Mouse (Mus musculus): ENCODE measurements at regions not wholly inside any gene's neighbourhood (a gene's known extent, or its start where the extent isn't known, plus 50 kb on each side); places are given as distances from the start of the nearest gene placed in this dataset.

GRCm38 (mm10) chr10:93375771-93376170 is 64.8 kb upstream of the Elk3 start:
- peaks cover 9% of the 10 kb centered on the region; the same call in 1 of the 2 replicates for H3K4me1 ChIP-seq (replicated peaks; ENCODE audit: control insufficient read depth, insufficient read depth, low read length)
- WGBS, result 76% methylated on average over 4 of the region's 4 CpGs
- DNase-seq, result no peak
- no peak overlapping the region for H3K27ac ChIP-seq (ENCODE audit: control insufficient read depth, insufficient read depth, low read length)
- H3K4me3 ChIP-seq (ENCODE audit: control insufficient read depth, insufficient read depth, low read length), result no peak overlapping the region
- H3K27me3 ChIP-seq (ENCODE audit: control insufficient read depth, insufficient read depth, low read length), result no peaks in the 10 kb centered on the region
- no peaks in the 10 kb centered on the region for H3K36me3 ChIP-seq (ENCODE audit: control insufficient read depth, insufficient read depth, low read length)
- TF ChIP-seq POLR2A (IDR thresholded peaks at IDR 0.05; ENCODE audit: control insufficient read depth, extremely low read depth, insufficient read depth, low read length, poor library complexity) (no peak), CTCF (IDR thresholded peaks at IDR 0.05; ENCODE audit: borderline replicate concordance, control insufficient read depth, extremely low read depth, insufficient read depth, low read length, poor library complexity) (no peak)

- TF ChIP-seq CTCF (IDR thresholded peaks at IDR 0.05; ENCODE audit: borderline replicate concordance, control insufficient read depth, extremely low read depth, insufficient read depth, low read length, poor library complexity) (no peak), POLR2A (IDR thresholded peaks at IDR 0.05; ENCODE audit: control insufficient read depth, extremely low read depth, insufficient read depth, low read length, poor library complexity) (no peak)
- H3K36me3 ChIP-seq (ENCODE audit: control insufficient read depth, insufficient read depth, low read length), result no peaks in the 10 kb centered on the region
- no peak for DNase-seq
- H3K27ac ChIP-seq (ENCODE audit: control insufficient read depth, insufficient read depth, low read length), result no peak overlapping the region
- H3K4me1 ChIP-seq (replicated peaks; ENCODE audit: control insufficient read depth, insufficient read depth, low read length), result peaks cover 9% of the 10 kb centered on the region; the same call in 1 of the 2 replicates
- WGBS, result 72% methylated on average over 7 of the region's 7 CpGs
- no peaks in the 10 kb centered on the region for H3K27me3 ChIP-seq (ENCODE audit: control insufficient read depth, insufficient read depth, low read length)
- no peak overlapping the region for H3K4me3 ChIP-seq (ENCODE audit: control insufficient read depth, insufficient read depth, low read length)
Measured at GRCm38 (mm10) chr10:93376457-93376941, 65.6 kb upstream of the Elk3 start.

- Histone ChIP-seq H3K4me1 (replicated peaks; ENCODE audit: control insufficient read depth, insufficient read depth, low read length) (peaks cover 4% of the 10 kb centered on the region; the same call in 1 of the 2 replicates), H3K27ac (ENCODE audit: control insufficient read depth, insufficient read depth, low read length) (no peak overlapping the region), H3K4me3 (ENCODE audit: control insufficient read depth, insufficient read depth, low read length) (no peak overlapping the region), H3K36me3 (ENCODE audit: control insufficient read depth, insufficient read depth, low read length) (no peaks in the 10 kb centered on the region), H3K27me3 (ENCODE audit: control insufficient read depth, insufficient read depth, low read length) (no peaks in the 10 kb centered on the region)
- WGBS, result 50% methylated on average over 6 of the region's 6 CpGs
- no peak for DNase-seq
- TF ChIP-seq POLR2A (IDR thresholded peaks at IDR 0.05; ENCODE audit: control insufficient read depth, extremely low read depth, insufficient read depth, low read length, poor library complexity) (no peak), CTCF (IDR thresholded peaks at IDR 0.05; ENCODE audit: borderline replicate concordance, control insufficient read depth, extremely low read depth, insufficient read depth, low read length, poor library complexity) (no peak)
Measured at GRCm38 (mm10) chr10:93389276-93389675, 63.9 kb upstream of the Lta4h start.

- DNase-seq, result no peak
- 47% methylated on average over 5 of the region's 5 CpGs for WGBS
- TF ChIP-seq POLR2A (IDR thresholded peaks at IDR 0.05; ENCODE audit: control insufficient read depth, extremely low read depth, insufficient read depth, low read length, poor library complexity), result no peak
- no peak for TF ChIP-seq CTCF (IDR thresholded peaks at IDR 0.05; ENCODE audit: borderline replicate concordance, control insufficient read depth, extremely low read depth, insufficient read depth, low read length, poor library complexity)
- Histone ChIP-seq H3K4me3 (ENCODE audit: control insufficient read depth, insufficient read depth, low read length) (no peak overlapping the region), H3K27ac (ENCODE audit: control insufficient read depth, insufficient read depth, low read length) (no peak overlapping the region), H3K27me3 (ENCODE audit: control insufficient read depth, insufficient read depth, low read length) (no peaks in the 10 kb centered on the region), H3K4me1 (replicated peaks; ENCODE audit: control insufficient read depth, insufficient read depth, low read length) (peaks cover 4% of the 10 kb centered on the region; the same call in 1 of the 2 replicates), H3K36me3 (ENCODE audit: control insufficient read depth, insufficient read depth, low read length) (no peaks in the 10 kb centered on the region)
Measured at GRCm38 (mm10) chr10:93391296-93391695, 61.9 kb upstream of the Lta4h start.

- DNase-seq, result no peak
- no peak overlapping the region for H3K27ac ChIP-seq (ENCODE audit: control insufficient read depth, insufficient read depth, low read length)
- peaks cover 4% of the 10 kb centered on the region; the same call in 1 of the 2 replicates for H3K4me1 ChIP-seq (replicated peaks; ENCODE audit: control insufficient read depth, insufficient read depth, low read length)
- H3K27me3 ChIP-seq (ENCODE audit: control insufficient read depth, insufficient read depth, low read length), result no peaks in the 10 kb centered on the region
- H3K4me3 ChIP-seq (ENCODE audit: control insufficient read depth, insufficient read depth, low read length), result no peak overlapping the region
- 92% methylated on average over 1 of the region's 1 CpGs for WGBS
- H3K36me3 ChIP-seq (ENCODE audit: control insufficient read depth, insufficient read depth, low read length), result no peaks in the 10 kb centered on the region
- no peak for TF ChIP-seq POLR2A (IDR thresholded peaks at IDR 0.05; ENCODE audit: control insufficient read depth, extremely low read depth, insufficient read depth, low read length, poor library complexity)
- no peak for TF ChIP-seq CTCF (IDR thresholded peaks at IDR 0.05; ENCODE audit: borderline replicate concordance, control insufficient read depth, extremely low read depth, insufficient read depth, low read length, poor library complexity)
Measured at GRCm38 (mm10) chr10:93393902-93394301, 59.3 kb upstream of the Lta4h start.

- no peak overlapping the region for H3K4me3 ChIP-seq (ENCODE audit: control insufficient read depth, insufficient read depth, low read length)
- H3K36me3 ChIP-seq (ENCODE audit: control insufficient read depth, insufficient read depth, low read length), result no peaks in the 10 kb centered on the region
- H3K27me3 ChIP-seq (ENCODE audit: control insufficient read depth, insufficient read depth, low read length), result no peaks in the 10 kb centered on the region
- no peak for DNase-seq
- peaks cover under 1% of the 10 kb centered on the region for H3K4me1 ChIP-seq (replicated peaks; ENCODE audit: control insufficient read depth, insufficient read depth, low read length)
- no peak for TF ChIP-seq POLR2A (IDR thresholded peaks at IDR 0.05; ENCODE audit: control insufficient read depth, extremely low read depth, insufficient read depth, low read length, poor library complexity)
- no peak for TF ChIP-seq CTCF (IDR thresholded peaks at IDR 0.05; ENCODE audit: borderline replicate concordance, control insufficient read depth, extremely low read depth, insufficient read depth, low read length, poor library complexity)
- no peak overlapping the region for H3K27ac ChIP-seq (ENCODE audit: control insufficient read depth, insufficient read depth, low read length)
- 94% methylated on average over 5 of the region's 5 CpGs for WGBS
Measured at GRCm38 (mm10) chr10:93397711-93398110, 55.5 kb upstream of the Lta4h start.
